Mouse (Mus musculus) C2C12 (cell line): ENCODE data around the gene Iqsec1. TPM values are rescaled to one million over a fixed set of nuclear protein-coding genes. Genes with fewer than 3 reads are reported as not detected.

Experiments
- H3K27me3 ChIP-seq: one replicate; pipeline ENCODE4 v1.6.1; 2011; ENCODE audit not compliant: control insufficient read depth, insufficient read depth, insufficient read length
- H3K36me3 ChIP-seq: one replicate; pipeline ENCODE4 v1.6.1; 2011; ENCODE audit not compliant: control insufficient read depth, insufficient read depth
- H3K4me3 ChIP-seq: one replicate; pipeline ENCODE4 v1.5.1; 2011; ENCODE audit warnings: mild to moderate bottlenecking, control low read depth; ENCODE audit not compliant: poor library complexity, insufficient read depth, severe bottlenecking
- H3K79me2 ChIP-seq: one replicate; pipeline ENCODE4 v1.6.1; 2011; ENCODE audit not compliant: control insufficient read depth, insufficient read depth
- H3K79me3 ChIP-seq: one replicate; pipeline ENCODE4 v1.6.1; 2011; ENCODE audit warnings: low read depth, control low read depth
- H3ac ChIP-seq: one replicate; pipeline ENCODE3; 2011; ENCODE audit warnings: low read depth; ENCODE audit not compliant: control insufficient read depth, insufficient read length
- CEBPB ChIP-seq: IDR thresholded peaks from one replicate; pipeline ENCODE4 v1.6.1; 2011; ENCODE audit warnings: low read depth, mild to moderate bottlenecking, control low read depth, moderate library complexity
- CTCF ChIP-seq: IDR thresholded peaks from one replicate; pipeline ENCODE4 v1.5.1; 2011; ENCODE audit not compliant: control insufficient read depth, insufficient read depth, insufficient read length
- FOSL1 ChIP-seq: IDR thresholded peaks from one replicate; pipeline ENCODE4 v1.8.0; 2011; ENCODE audit warnings: mild to moderate bottlenecking, low read length; ENCODE audit not compliant: poor library complexity, insufficient read depth, severe bottlenecking
- MAX ChIP-seq: IDR thresholded peaks from one replicate; pipeline ENCODE4 v1.6.1; 2011; ENCODE audit warnings: mild to moderate bottlenecking, control low read depth
- MYOD1 ChIP-seq: IDR thresholded peaks from one replicate; pipeline ENCODE4 v1.6.1; 2011; ENCODE audit warnings: low read depth; ENCODE audit not compliant: control insufficient read depth, insufficient read length
- MYOG ChIP-seq: IDR thresholded peaks from one replicate; pipeline ENCODE4 v1.6.1; 2011; ENCODE audit not compliant: control insufficient read depth, insufficient read length; ENCODE audit errors: extremely low read depth
- USF1 ChIP-seq: IDR thresholded peaks from one replicate; pipeline ENCODE4 v1.6.1; 2011; ENCODE audit warnings: low read depth, mild to moderate bottlenecking, control low read depth, moderate library complexity
- polyA plus RNA-seq: library from polyadenylated mRNA; unstranded; fragments of >200 nt; fragmentation: generic; extraction: Trizol; gene quantifications from one replicate; pipeline ENCODE4 v1.2.1, GENCODE M21; 2012; ENCODE audit warnings: missing spikeins

Gene Iqsec1
- polyA plus RNA-seq, 1 experiment = 20.6 TPM

DNA sequence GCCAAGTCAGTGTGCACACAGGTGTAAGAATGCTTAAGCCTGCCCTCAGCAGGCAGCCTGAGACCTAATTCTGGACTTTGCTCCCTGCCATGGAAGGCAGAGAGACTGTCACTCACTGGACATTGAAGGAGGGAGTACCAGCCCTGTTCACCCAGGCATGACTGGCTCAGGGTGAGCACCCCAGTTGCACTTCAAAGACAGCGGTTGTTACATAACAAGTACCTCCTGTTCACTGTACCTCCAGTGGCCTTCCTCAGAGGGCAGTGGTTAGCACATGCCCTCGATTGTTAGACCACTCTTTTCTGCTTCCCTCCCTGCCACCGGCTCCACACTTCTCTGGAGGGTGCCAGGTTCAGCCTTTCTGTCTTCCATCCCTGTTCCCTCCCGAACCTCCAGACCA is 225.2 kb downstream of the Iqsec1 start:
- H3K36me3 ChIP-seq = peaks cover 7% of the 10 kb centered on the region
- H3K79me3 ChIP-seq = peaks cover 23% of the 10 kb centered on the region
- TF ChIP-seq USF1 = no peak
- no peak for TF ChIP-seq CTCF
- no peak for TF ChIP-seq MAX
- TF ChIP-seq CEBPB = no peak
- TF ChIP-seq MYOD1 = no peak
- no peak for TF ChIP-seq MYOG
- no peak for TF ChIP-seq FOSL1
- peaks cover 55% of the 10 kb centered on the region for H3K79me2 ChIP-seq
- peak overlapping the region; percentile 48 for H3K4me3 ChIP-seq
- H3ac ChIP-seq = peak overlapping the region; percentile 87
- no peaks in the 10 kb centered on the region for H3K27me3 ChIP-seq

GRCm38 (mm10) chr6:90762120-90762736 is 226.3 kb downstream of the Iqsec1 start:
- H3K36me3 ChIP-seq = peaks cover 7% of the 10 kb centered on the region
- TF ChIP-seq MYOD1 (no peak), MAX (no peak), MYOG (no peak), CTCF (no peak), CEBPB (no peak), FOSL1 (no peak), USF1 (no peak)
- peaks cover 23% of the 10 kb centered on the region for H3K79me3 ChIP-seq

GRCm38 (mm10) chr6:90761301-90762056 is 227.0 kb downstream of the Iqsec1 start:
- peaks cover 23% of the 10 kb centered on the region for H3K79me3 ChIP-seq
- H3K79me2 ChIP-seq = peaks cover 73% of the 10 kb centered on the region
- no peaks in the 10 kb centered on the region for H3K27me3 ChIP-seq
- H3ac ChIP-seq = peak overlapping the region; percentile 50
- TF ChIP-seq MYOG (no peak), CTCF (no peak), FOSL1 (no peak), MYOD1 (peak; percentile 32), MAX (no peak), CEBPB (peak; percentile 86), USF1 (no peak)
- peaks cover 9% of the 10 kb centered on the region for H3K36me3 ChIP-seq
- no peak overlapping the region for H3K4me3 ChIP-seq

More at GRCm38 (mm10) chr6:90762120-90762736, 226.3 kb downstream of the Iqsec1 start:
- peak overlapping the region; percentile 48 for H3K4me3 ChIP-seq
- H3K27me3 ChIP-seq = no peaks in the 10 kb centered on the region
- peaks cover 66% of the 10 kb centered on the region for H3K79me2 ChIP-seq
- H3ac ChIP-seq = peak overlapping the region; percentile 6

DNA sequence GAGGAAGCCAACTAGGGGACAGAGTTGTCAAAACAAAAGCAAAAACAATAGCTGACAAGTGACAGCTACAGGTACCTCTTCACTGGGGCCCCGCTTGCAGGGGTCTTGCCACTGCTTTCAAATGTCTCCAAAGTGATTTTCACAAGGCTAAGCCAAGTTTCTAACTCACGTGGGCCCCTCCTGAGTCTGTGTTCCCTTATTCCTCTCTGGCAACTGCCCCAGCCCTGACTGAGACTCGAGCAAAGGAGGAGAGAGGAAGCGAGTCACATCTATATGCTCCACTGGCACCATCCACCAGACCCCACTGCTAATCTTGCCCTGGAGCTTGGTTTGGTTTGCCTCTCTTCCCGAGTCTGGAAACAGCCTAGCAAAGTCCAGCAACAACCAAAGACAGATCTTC is 227.6 kb downstream of the Iqsec1 start:
- Histone ChIP-seq H3K79me3 (peaks cover 24% of the 10 kb centered on the region), H3K4me3 (no peak overlapping the region), H3K27me3 (no peaks in the 10 kb centered on the region), H3K36me3 (peaks cover 11% of the 10 kb centered on the region), H3K79me2 (peaks cover 79% of the 10 kb centered on the region), H3ac (no peak overlapping the region)
- no peak for TF ChIP-seq FOSL1
- TF ChIP-seq CEBPB = no peak
- TF ChIP-seq CTCF = no peak
- no peak for TF ChIP-seq MYOG
- no peak for TF ChIP-seq MYOD1
- no peak for TF ChIP-seq USF1
- TF ChIP-seq MAX = no peak

- no peak overlapping the region for H3K4me3 ChIP-seq
- no peak overlapping the region for H3ac ChIP-seq
- TF ChIP-seq USF1 (no peak), MYOG (no peak), FOSL1 (no peak), CTCF (no peak), CEBPB (no peak), MYOD1 (no peak), MAX (no peak)
- H3K79me3 ChIP-seq = peaks cover 24% of the 10 kb centered on the region
- peaks cover 90% of the 10 kb centered on the region for H3K79me2 ChIP-seq
- no peaks in the 10 kb centered on the region for H3K27me3 ChIP-seq
- peaks cover 11% of the 10 kb centered on the region for H3K36me3 ChIP-seq
Measured at GRCm38 (mm10) chr6:90759754-90760153, 228.7 kb downstream of the Iqsec1 start.
